Mouse (Mus musculus) c-Kit-positive CD71-positive TER-119-positive erythroid progenitor cells, embryonic 14.5 days (primary cell): ENCODE results near the gene Ccl19.
"Not testable (repeated sequence)": the region's sequence is repeated elsewhere in the genome, so short reads cannot be mapped to it uniquely, and the experiment has no call there.

Experiments used
- DNase-seq: peaks from one replicate; pipeline ENCODE4 v3.0.0-alpha.2; 2013; ENCODE audit warnings: low spot score

Ccl19 gene

DNA sequence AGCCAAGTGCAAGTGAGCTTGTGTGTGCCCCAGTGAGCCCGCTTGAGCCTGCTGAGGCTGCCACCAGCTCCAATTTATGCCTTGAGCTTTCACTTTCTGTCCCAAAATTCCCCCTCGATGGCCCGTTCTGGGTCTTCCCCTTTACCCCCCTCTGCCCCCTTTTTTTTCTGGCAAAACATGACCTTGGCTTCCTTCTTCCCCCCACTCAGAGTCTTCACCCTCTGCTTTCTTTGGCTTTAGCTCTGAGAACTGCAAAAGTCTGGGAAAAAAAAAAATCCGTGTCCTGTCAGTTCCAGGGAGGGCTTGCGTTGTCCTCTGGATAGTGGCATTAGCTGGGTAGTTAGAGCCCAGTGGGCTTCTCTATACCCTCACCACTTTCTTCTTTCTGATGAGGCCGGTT is at the start of gene Ccl19:
Ccl19 (minus strand) TSS at position 101 of the 400 bp plus-strand sequence.
- not testable (repeated sequence) for DNase-seq

- not testable (repeated sequence) for DNase-seq
These were observed 17.5 kb upstream of the Ccl19 start, which contains the start of gene Ccl21a for GRCm38 (mm10) chr4:42773893-42774292. Gene Ccl21a, minus strand, starts transcription at chr4:42773993.

GRCm38 (mm10) chr4:42735245-42735644 is 21.1 kb downstream of the Ccl19 start, which contains the start of gene 4930578G10Rik:
Gene 4930578G10Rik, plus strand, starts transcription at chr4:42735545.
- not testable (repeated sequence) for DNase-seq
